Mouse (Mus musculus) midbrain, embryonic 16.5 days (tissue): ENCODE data around the gene Acrv1. TPM values are rescaled to one million over a fixed set of nuclear protein-coding genes. Genes with fewer than 3 reads are reported as not detected.
"Not testable (repeated sequence)": the region's sequence is repeated elsewhere in the genome, so short reads cannot be mapped to it uniquely, and the experiment has no call there.

Experiments used
- ATAC-seq: fragments of 200-750 bp; cut with Nextera tagmentation; 2 replicates; pipeline ENCODE4 v1.8.0; 2017; ENCODE audit warnings: moderate TSS enrichment
- H3K27ac ChIP-seq: fragments of 300-500 bp; sonication (generic); 2 replicates; pipeline ENCODE4 v1.5.1; 2014; ENCODE audit warnings: mild to moderate bottlenecking, low read length, mixed read lengths
- H3K27me3 ChIP-seq: fragments of 300-500 bp; sonication (generic); 2 replicates; pipeline ENCODE4 v1.6.1; 2014; ENCODE audit warnings: low read depth, low read length, mixed read lengths; ENCODE audit not compliant: control insufficient read depth, insufficient read depth
- H3K36me3 ChIP-seq: fragments of 300-500 bp; sonication (generic); 2 replicates; pipeline ENCODE4 v1.6.1; 2014; ENCODE audit warnings: mild to moderate bottlenecking, low read length, moderate library complexity, mixed read lengths; ENCODE audit not compliant: control insufficient read depth, insufficient read depth
- H3K4me1 ChIP-seq: fragments of 300-500 bp; sonication (generic); 2 replicates; pipeline ENCODE4 v1.6.1; 2014; ENCODE audit warnings: mild to moderate bottlenecking, low read length, mixed read lengths; ENCODE audit not compliant: control insufficient read depth, insufficient read depth
- H3K4me2 ChIP-seq: fragments of 300-500 bp; sonication (generic); 2 replicates; pipeline ENCODE4 v1.6.1; 2014; ENCODE audit warnings: mild to moderate bottlenecking, low read length, mixed read lengths
- H3K4me3 ChIP-seq: fragments of 300-500 bp; sonication (generic); 2 replicates; pipeline ENCODE4 v1.5.1; 2014; ENCODE audit warnings: low read depth, mild to moderate bottlenecking, low read length, moderate library complexity, mixed read lengths
- H3K9ac ChIP-seq: fragments of 300-500 bp; sonication (generic); 2 replicates; pipeline ENCODE4 v1.6.1; 2014; ENCODE audit warnings: low read depth, low read length, mixed read lengths
- H3K9me3 ChIP-seq: fragments of 300-500 bp; sonication (generic); replicated peaks from 2 replicates; pipeline ENCODE4 v1.6.1; 2014; ENCODE audit warnings: mild to moderate bottlenecking, low read length, mixed read lengths; ENCODE audit not compliant: control insufficient read depth, poor library complexity, severe bottlenecking
- WGBS: fragments of 180-500 bp; shearing (Covaris S2); extraction: QIAGEN DNeasy Blood & Tissue Kit; methylation state at CpG from one replicate; pipeline ENCODE4 v1.1.7; 2014; 5-methylcytosine and 5-hydroxymethylcytosine counted together
- polyA plus RNA-seq: library from polyadenylated mRNA; unstranded; fragments of >200 nt; fragmentation: Nextera tagmentation; extraction: Ambion mirVana; gene quantifications from 2 replicates; pipeline ENCODE4 v1.2.1, GENCODE M21; 2015

Gene Acrv1
- polyA plus RNA-seq = not detected in 2 replicates

DNA sequence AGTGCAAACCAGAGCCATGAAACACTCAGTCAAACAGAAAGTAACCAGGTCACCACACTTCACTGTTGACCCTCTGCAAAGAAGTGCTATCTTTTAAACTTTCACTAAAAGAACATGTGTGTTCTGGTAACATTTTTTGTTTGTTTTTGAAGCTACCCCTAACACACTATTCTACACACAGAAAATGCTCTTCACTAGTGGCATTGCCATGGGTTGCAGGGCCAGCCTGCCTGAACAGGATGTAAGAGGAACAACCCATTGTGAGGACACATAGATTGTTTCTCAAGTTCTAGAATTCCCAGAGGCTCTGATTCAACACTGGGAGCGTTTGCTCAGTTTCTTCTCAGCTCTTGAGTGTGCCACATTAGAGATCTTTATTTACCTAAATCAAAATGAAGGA, at the start of gene Acrv1:
TSS of gene Acrv1 (plus strand) at position 301 of the 400 bp plus-strand sequence.
- ATAC-seq = no peak
- Histone ChIP-seq H3K36me3 (no peaks in the 10 kb centered on the region), H3K4me2 (no peak within 1 kb of the TSS), H3K27me3 (no peaks in the 10 kb centered on the region), H3K4me1 (no peaks in the 10 kb centered on the region), H3K4me3 (no peak within 1 kb of the TSS), H3K9ac (no peak within 1 kb of the TSS), H3K27ac (no peak within 1 kb of the TSS), H3K9me3 (no peaks in the 10 kb centered on the region)
- 56% methylated on average over 1 of the region's 1 CpGs for WGBS

DNA sequence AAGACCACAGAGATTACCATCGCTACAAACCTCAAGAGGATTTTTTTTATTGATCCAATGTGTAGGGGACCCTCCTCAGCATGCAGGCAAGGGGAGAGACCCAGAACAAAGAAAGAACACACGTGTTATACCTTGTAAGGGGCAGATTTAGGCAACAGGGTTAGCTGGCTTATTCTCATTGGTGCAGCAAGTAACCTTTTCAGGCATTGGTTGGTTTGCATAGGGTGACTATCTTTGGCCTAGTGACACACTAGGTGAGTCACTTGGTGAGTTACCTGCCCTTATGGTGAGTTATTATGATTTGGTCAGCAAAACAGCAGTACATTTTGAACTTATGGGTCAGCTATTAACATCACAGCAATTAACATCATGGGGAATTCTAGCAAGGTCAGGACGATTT, 49.7 kb upstream of the Acrv1 start, which contains the start of gene A630095E13Rik:
TSS of gene A630095E13Rik (minus strand) at position 101 of the 400 bp plus-strand sequence.
- ATAC-seq, H3K36me3 ChIP-seq, H3K4me3 ChIP-seq, H3K27me3 ChIP-seq, H3K4me1 ChIP-seq, H3K9ac ChIP-seq, H3K4me2 ChIP-seq, H3K9me3 ChIP-seq, H3K27ac ChIP-seq: not testable (repeated sequence)
- WGBS = 66% methylated on average over 3 of the region's 3 CpGs

DNA sequence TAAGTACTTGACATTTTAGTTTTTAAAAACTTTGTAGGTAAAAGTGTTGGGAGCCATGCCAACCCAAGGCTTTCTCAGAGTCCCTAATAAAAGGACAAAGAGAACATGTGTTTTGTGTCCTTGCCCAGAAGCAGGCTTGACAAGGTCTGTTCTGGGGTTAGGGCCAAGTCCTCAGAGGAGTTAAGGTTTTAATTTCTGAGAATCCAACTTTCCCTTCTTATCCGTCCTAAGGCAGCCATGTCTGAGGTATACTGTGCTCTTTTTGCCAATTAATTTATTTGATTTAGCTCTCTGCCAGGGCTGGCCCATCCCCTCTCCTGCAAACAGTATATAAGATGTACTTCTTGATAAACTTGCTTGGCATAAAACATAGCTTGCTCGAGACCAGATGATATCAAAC, 11.6 kb upstream of the Acrv1 start:
- Histone ChIP-seq H3K9ac (no peak overlapping the region), H3K27me3 (no peaks in the 10 kb centered on the region), H3K4me3 (no peak overlapping the region), H3K4me2 (no peak overlapping the region), H3K4me1 (no peaks in the 10 kb centered on the region), H3K9me3 (no peaks in the 10 kb centered on the region), H3K36me3 (no peaks in the 10 kb centered on the region), H3K27ac (no peak overlapping the region)
- 88% methylated on average over 2 of the region's 2 CpGs for WGBS
- ATAC-seq = no peak

DNA sequence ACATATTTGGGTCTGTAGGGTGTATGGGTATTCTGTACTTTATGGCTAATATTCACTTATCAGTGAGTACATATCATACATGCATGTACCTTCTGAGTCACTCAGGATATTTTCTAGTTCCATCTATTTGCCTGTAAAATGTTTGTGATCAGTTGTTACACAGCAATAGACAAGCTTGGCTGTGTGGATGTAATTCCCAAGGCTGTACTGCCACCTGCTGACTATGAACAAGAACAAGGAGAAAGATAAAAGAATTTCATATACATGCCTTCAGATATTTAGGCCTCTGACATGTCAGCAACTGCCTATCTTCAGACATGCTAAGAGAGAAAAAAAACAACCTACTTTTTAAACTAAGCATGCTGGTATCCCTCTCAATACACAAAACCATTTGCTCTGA, 5.7 kb upstream of the Acrv1 start:
- no peak overlapping the region for H3K4me2 ChIP-seq
- H3K27ac ChIP-seq = no peak overlapping the region
- H3K9me3 ChIP-seq = no peaks in the 10 kb centered on the region
- H3K4me3 ChIP-seq = no peak overlapping the region
- no peak for ATAC-seq
- H3K9ac ChIP-seq = no peak overlapping the region
- H3K36me3 ChIP-seq = no peaks in the 10 kb centered on the region
- H3K27me3 ChIP-seq = no peaks in the 10 kb centered on the region
- no peaks in the 10 kb centered on the region for H3K4me1 ChIP-seq

DNA sequence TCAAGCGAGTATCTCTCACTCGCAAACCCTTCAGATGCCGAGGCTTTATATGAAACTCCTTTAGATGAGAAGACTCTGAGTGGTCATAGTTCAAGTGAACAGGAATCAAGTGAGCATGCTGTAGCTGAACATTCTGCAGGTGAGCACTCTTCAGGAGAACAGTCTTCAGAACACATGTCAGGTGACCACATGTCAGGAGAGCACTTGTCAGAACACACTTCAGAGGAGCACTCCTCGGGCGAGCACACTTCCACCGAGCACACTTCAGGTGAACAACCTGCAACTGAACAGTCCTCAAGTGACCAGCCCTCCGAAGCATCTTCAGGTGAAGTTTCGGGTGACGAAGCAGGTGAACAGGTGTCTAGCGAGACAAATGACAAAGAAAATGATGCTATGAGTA, 1.3 kb downstream of the Acrv1 start:
- no peak overlapping the region for H3K27ac ChIP-seq
- no peak for ATAC-seq
- no peak overlapping the region for H3K9ac ChIP-seq
- H3K4me3 ChIP-seq = no peak overlapping the region
- H3K4me1 ChIP-seq = no peaks in the 10 kb centered on the region
- H3K27me3 ChIP-seq = no peaks in the 10 kb centered on the region
- 97% methylated on average over 10 of the region's 10 CpGs for WGBS
- no peak overlapping the region for H3K4me2 ChIP-seq
- no peaks in the 10 kb centered on the region for H3K36me3 ChIP-seq
- H3K9me3 ChIP-seq = no peaks in the 10 kb centered on the region

DNA sequence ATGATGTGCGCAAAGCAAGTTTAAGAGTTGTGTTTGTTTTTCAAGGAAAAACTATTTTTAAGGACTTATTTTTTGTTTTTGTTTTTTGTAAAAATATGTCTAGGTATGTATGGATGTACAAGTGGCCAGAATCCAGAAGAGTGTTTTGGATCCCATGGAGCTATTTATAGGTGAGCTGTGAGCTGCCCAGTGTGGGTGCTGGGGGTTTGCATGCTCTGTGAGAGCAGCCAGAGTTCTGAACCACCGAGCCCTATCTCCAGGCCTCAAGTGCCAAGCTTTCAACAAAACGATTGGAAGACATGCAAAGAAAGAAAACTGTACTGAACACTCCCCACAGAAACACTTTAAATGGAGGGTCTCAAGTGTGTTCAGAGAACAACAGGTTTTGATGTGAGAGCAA, 12.9 kb downstream of the Acrv1 start:
- no peak overlapping the region for H3K9ac ChIP-seq
- no peaks in the 10 kb centered on the region for H3K27me3 ChIP-seq
- H3K36me3 ChIP-seq = no peaks in the 10 kb centered on the region
- H3K4me2 ChIP-seq = no peak overlapping the region
- no peaks in the 10 kb centered on the region for H3K9me3 ChIP-seq
- WGBS = 92% methylated on average over 3 of the region's 3 CpGs
- H3K4me3 ChIP-seq = no peak overlapping the region
- no peak overlapping the region for H3K27ac ChIP-seq
- ATAC-seq = no peak
- H3K4me1 ChIP-seq = no peaks in the 10 kb centered on the region

DNA sequence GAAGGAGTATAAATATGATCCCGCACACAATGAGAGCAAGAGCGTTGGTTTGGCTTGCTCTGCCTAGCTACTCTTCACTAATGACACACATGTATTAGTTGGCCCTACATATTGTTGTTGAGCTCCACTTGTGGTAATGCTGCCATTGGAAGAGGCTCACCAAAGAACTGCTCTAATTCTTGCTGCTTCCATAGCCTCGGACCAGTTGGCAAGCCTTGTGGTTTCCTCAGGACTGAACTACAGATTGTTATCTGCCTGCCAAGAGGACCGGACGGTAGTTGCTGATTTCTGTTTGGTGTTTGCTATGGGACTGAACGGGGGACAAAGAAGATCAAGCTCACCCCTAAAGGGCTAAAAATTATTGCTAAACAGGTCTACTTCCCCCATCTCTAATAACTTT, 14.3 kb downstream of the Acrv1 start:
- Histone ChIP-seq H3K9ac (no peak overlapping the region), H3K4me2 (no peak overlapping the region), H3K27me3 (no peaks in the 10 kb centered on the region), H3K27ac (no peak overlapping the region), H3K9me3 (no peaks in the 10 kb centered on the region), H3K4me1 (no peaks in the 10 kb centered on the region), H3K4me3 (no peak overlapping the region), H3K36me3 (no peaks in the 10 kb centered on the region)
- WGBS = 96% methylated on average over 6 of the region's 6 CpGs
- no peak for ATAC-seq

DNA sequence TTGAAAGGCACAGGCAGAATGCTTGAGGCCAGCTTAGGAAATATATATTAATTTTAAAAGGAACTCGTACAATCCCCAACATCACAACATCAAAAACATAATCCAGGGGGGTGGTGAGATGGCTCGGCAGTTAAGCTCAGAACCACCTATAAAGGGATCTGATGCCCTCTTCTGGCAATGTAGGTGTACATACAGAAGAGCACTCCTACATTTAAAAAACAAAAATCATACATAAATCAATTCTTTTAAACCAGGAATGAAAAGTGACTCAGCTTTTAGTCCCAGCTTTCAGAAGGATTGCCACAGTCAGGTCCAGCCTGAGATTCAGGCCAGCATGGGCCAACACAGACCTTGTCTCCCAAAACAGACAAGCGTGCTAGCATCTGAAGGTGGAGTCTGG, 23.6 kb downstream of the Acrv1 start:
- H3K9ac ChIP-seq = no peak overlapping the region
- no peaks in the 10 kb centered on the region for H3K9me3 ChIP-seq
- H3K27ac ChIP-seq = no peak overlapping the region
- no peak for ATAC-seq
- no peaks in the 10 kb centered on the region; the same call in 1 of the 2 replicates for H3K36me3 ChIP-seq
- H3K27me3 ChIP-seq = no peaks in the 10 kb centered on the region
- H3K4me1 ChIP-seq = no peaks in the 10 kb centered on the region
- no peak overlapping the region for H3K4me3 ChIP-seq
- WGBS = 77% methylated on average over 3 of the region's 3 CpGs
- no peak overlapping the region for H3K4me2 ChIP-seq

DNA sequence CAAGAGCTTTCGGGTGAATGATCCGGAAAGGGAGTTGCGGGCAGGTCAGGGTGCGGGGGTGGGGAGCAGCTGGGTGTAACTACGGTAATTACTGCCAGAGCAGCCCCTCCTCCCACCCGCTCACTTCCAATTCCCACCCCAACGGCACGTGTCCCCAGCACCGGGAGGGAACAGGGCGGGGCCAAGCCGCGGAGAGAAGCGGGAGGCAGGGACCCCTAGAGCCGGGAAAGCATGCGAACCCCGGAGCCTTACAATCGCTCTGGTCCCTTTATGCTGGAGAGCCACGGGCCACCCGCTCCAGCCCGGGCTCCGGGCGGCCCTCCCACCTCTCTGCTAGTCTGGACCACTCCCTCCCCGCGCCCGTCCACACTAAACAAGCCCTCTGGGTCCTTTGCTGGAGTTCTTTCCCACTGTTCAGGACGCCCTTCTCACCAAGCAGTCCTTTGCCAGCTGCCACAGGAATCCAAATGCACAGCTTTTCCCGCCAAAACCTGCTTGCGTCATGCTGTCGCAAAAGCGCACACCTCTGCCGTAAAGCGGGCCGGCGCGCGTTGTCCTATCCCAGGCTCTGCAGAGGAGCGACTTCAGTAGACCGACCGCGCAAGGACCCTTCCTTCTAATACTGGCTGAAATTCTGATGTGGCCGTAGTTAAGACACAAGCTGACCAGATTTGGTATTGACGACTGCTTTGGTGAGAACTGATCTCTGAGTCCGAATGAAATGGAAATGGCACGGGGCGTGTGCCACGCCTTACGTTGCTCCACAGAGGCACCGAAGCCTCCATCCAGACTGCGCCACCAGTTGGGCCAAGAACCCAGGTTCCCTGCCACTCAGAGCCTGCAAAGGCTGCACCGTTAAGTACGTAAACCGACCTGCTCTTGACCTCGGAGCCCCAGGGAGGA, 33.4 kb downstream of the Acrv1 start:
- peak; percentile 96 for ATAC-seq
- under 1% methylated on average over 50 of the region's 53 CpGs for WGBS

More for the DNA sequence above, 33.4 kb downstream of the Acrv1 start:
- Histone ChIP-seq H3K4me2 (peak overlapping the region; percentile 98), H3K4me3 (peak overlapping the region; percentile 58), H3K9ac (peak overlapping the region; percentile 68), H3K36me3 (no peaks in the 10 kb centered on the region; the same call in 1 of the 2 replicates), H3K9me3 (no peaks in the 10 kb centered on the region), H3K27me3 (no peaks in the 10 kb centered on the region), H3K4me1 (peaks cover 12% of the 10 kb centered on the region), H3K27ac (peak overlapping the region; percentile 82)
